Mouse (Mus musculus) limb, embryonic 12.5 days (tissue): ENCODE results near the gene Nudt14. TPM values are rescaled to one million over a fixed set of nuclear protein-coding genes. Genes with fewer than 3 reads are reported as not detected.

Experiments
- ATAC-seq: fragments of 200-750 bp; cut with Nextera tagmentation; 2 replicates; pipeline ENCODE4 v1.8.0; 2017; ENCODE audit warnings: low read depth, moderate TSS enrichment; ENCODE audit not compliant: insufficient number of reproducible peaks, insufficient read depth, low FRiP score, low TSS enrichment
- H3K27ac ChIP-seq: fragments of 300-500 bp; sonication (generic); 2 replicates; pipeline ENCODE4 v1.5.1; 2016; ENCODE audit warnings: mild to moderate bottlenecking, moderate library complexity
- H3K27me3 ChIP-seq: fragments of 300-500 bp; sonication (generic); 2 replicates; pipeline ENCODE4 v1.6.1; 2016; ENCODE audit warnings: mild to moderate bottlenecking, moderate library complexity
- H3K36me3 ChIP-seq: fragments of 300-500 bp; sonication (generic); 2 replicates; pipeline ENCODE4 v1.6.1; 2016; ENCODE audit warnings: mild to moderate bottlenecking, moderate library complexity
- H3K4me1 ChIP-seq: fragments of 300-500 bp; sonication (generic); replicated peaks from 2 replicates; pipeline ENCODE4 v1.6.1; 2016
- H3K4me2 ChIP-seq: fragments of 300-500 bp; sonication (generic); 2 replicates; pipeline ENCODE4 v1.6.1; 2016; ENCODE audit warnings: mild to moderate bottlenecking, moderate library complexity
- H3K4me3 ChIP-seq: fragments of 300-500 bp; sonication (generic); replicated peaks from 2 replicates; pipeline ENCODE4 v1.5.1; 2016; ENCODE audit warnings: mild to moderate bottlenecking
- H3K9ac ChIP-seq: fragments of 300-500 bp; sonication (generic); replicated peaks from 2 replicates; pipeline ENCODE4 v1.6.1; 2016; ENCODE audit warnings: mild to moderate bottlenecking, moderate library complexity
- H3K9me3 ChIP-seq: fragments of 300-500 bp; sonication (generic); 2 replicates; pipeline ENCODE4 v1.6.1; 2016; ENCODE audit warnings: mild to moderate bottlenecking, moderate library complexity
- WGBS: fragments of 180-500 bp; shearing (Covaris S2); methylation state at CpG from one replicate; pipeline ENCODE4 v1.1.7; 2016; 5-methylcytosine and 5-hydroxymethylcytosine counted together
- polyA plus RNA-seq: library from polyadenylated mRNA; unstranded; fragments of >200 nt; fragmentation: Nextera tagmentation; extraction: Ambion mirVana; gene quantifications from 2 replicates; pipeline ENCODE4 v1.2.1, GENCODE M21; 2016

Gene Nudt14
- polyA plus RNA-seq, 1 experiment from 2014 or later = 95.2 TPM

DNA sequence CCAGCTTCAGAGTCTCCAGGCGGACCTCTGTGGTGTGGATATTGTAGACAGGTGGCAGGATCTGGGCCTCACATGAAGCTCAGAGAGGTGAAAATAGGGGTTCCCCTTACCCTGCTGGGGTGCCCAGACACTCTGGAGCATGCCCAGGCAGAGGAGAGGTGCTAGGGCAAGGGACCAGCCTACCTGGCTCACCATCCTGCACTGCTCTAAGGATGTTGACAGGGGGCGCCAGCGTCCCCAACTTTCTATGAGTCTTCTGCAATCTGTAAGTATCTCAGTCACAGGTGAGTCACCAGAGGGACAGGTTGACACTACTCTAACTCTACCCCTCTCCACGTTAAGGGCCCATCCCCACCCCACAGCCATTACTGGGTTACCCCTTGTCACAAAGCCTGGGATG, 5.4 kb upstream of the Nudt14 start:
- Histone ChIP-seq H3K9ac (no peak overlapping the region), H3K36me3 (no peaks in the 10 kb centered on the region), H3K27ac (no peak overlapping the region), H3K4me3 (no peak overlapping the region), H3K9me3 (no peaks in the 10 kb centered on the region), H3K4me2 (no peak overlapping the region), H3K4me1 (peaks cover 15% of the 10 kb centered on the region), H3K27me3 (no peaks in the 10 kb centered on the region; the same call in 1 of the 2 replicates)
- 22% methylated on average over 4 of the region's 4 CpGs for WGBS
- no peak for ATAC-seq

DNA sequence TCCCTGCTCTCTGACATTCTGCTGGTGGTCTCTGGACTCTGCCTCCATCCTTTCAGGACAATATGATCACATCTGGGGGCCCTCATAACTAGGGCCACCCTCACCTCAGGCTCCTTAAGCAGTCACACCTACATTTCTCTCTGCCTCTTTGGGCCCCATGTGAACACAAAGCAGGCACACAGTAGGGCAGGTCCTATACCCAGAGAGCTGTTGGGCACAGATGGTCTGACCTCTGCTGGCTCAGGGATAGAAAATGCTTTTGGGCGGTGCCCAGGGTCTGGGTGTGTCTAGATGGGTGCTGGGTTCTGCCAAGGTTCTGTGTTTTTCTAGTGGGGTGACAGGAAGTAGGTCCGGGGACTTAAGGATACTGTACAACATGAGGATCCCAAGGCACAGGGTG, 1.7 kb upstream of the Nudt14 start:
- H3K9me3 ChIP-seq = no peaks in the 10 kb centered on the region
- H3K36me3 ChIP-seq = no peaks in the 10 kb centered on the region
- 88% methylated on average over 2 of the region's 2 CpGs for WGBS
- no peak overlapping the region for H3K27ac ChIP-seq
- ATAC-seq = no peak
- H3K4me3 ChIP-seq = no peak overlapping the region
- no peaks in the 10 kb centered on the region for H3K27me3 ChIP-seq
- peaks cover 18% of the 10 kb centered on the region for H3K4me1 ChIP-seq
- no peak overlapping the region for H3K4me2 ChIP-seq
- H3K9ac ChIP-seq = no peak overlapping the region

GRCm38 (mm10) chr12:112941156-112941775, 658 bp downstream of the Nudt14 start:
- WGBS = 43% methylated on average over 10 of the region's 10 CpGs
- no peaks in the 10 kb centered on the region for H3K36me3 ChIP-seq
- H3K4me2 ChIP-seq = peak overlapping the region; percentile 74
- H3K27ac ChIP-seq = no peak overlapping the region
- peaks cover 32% of the 10 kb centered on the region for H3K4me1 ChIP-seq
- ATAC-seq = no peak
- H3K27me3 ChIP-seq = no peaks in the 10 kb centered on the region
- no peaks in the 10 kb centered on the region for H3K9me3 ChIP-seq
- H3K9ac ChIP-seq = peak overlapping the region; percentile 80; the same call in 1 of the 2 replicates
- H3K4me3 ChIP-seq = peak overlapping the region; percentile 74

- 80% methylated on average over 9 of the region's 9 CpGs for WGBS
- Histone ChIP-seq H3K9ac (no peak overlapping the region), H3K9me3 (no peaks in the 10 kb centered on the region), H3K36me3 (no peaks in the 10 kb centered on the region), H3K4me2 (peak overlapping the region; percentile 74; the same call in 1 of the 2 replicates), H3K27me3 (no peaks in the 10 kb centered on the region), H3K4me1 (peaks cover 32% of the 10 kb centered on the region), H3K27ac (no peak overlapping the region), H3K4me3 (peak overlapping the region; percentile 74; the same call in 1 of the 2 replicates)
- no peak for ATAC-seq
Observed at GRCm38 (mm10) chr12:112940710-112941109, 1.2 kb downstream of the Nudt14 start.

DNA sequence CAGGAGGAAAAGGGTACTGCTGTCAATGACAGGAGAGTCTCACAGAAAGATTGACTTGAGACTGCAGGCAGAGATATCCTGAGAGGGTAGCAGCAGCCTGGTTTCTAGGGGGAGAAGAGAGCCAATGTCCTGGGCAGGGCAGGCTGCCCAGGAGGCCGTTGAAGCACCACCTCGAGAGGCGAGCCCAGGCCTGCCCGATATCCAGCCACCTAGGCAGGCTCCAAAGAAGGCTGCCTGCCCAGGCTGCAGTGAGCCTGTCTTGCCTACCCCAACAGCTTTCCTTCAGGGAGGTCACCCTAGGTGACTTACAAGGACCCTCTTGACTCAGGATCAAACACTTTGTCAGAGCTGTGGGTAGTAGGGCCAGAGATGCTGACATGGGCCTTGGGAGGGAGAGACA, 1.7 kb downstream of the Nudt14 start:
- Histone ChIP-seq H3K27ac (no peak overlapping the region), H3K27me3 (no peaks in the 10 kb centered on the region), H3K4me2 (no peak overlapping the region), H3K9me3 (no peaks in the 10 kb centered on the region), H3K9ac (no peak overlapping the region), H3K4me1 (peaks cover 32% of the 10 kb centered on the region), H3K36me3 (no peaks in the 10 kb centered on the region), H3K4me3 (no peak overlapping the region)
- 85% methylated on average over 4 of the region's 4 CpGs for WGBS
- no peak for ATAC-seq

GRCm38 (mm10) chr12:112938873-112939565, 2.9 kb downstream of the Nudt14 start:
- Histone ChIP-seq H3K27me3 (no peaks in the 10 kb centered on the region), H3K36me3 (no peaks in the 10 kb centered on the region), H3K4me3 (no peak overlapping the region), H3K4me1 (peaks cover 32% of the 10 kb centered on the region), H3K9ac (no peak overlapping the region), H3K4me2 (no peak overlapping the region), H3K27ac (no peak overlapping the region), H3K9me3 (no peaks in the 10 kb centered on the region)
- WGBS = 60% methylated on average over 10 of the region's 10 CpGs
- ATAC-seq = no peak

- Histone ChIP-seq H3K4me2 (0 out of 2 replicates have a peak overlapping the region, but pooled peaks have one; percentile 2), H3K27me3 (no peaks in the 10 kb centered on the region), H3K9ac (peak overlapping the region; percentile 31; the same call in 1 of the 2 replicates), H3K4me3 (no peak overlapping the region), H3K27ac (0 out of 2 replicates have a peak overlapping the region, but pooled peaks have one; percentile 29), H3K4me1 (peaks cover 32% of the 10 kb centered on the region), H3K9me3 (no peaks in the 10 kb centered on the region), H3K36me3 (no peaks in the 10 kb centered on the region)
- ATAC-seq = no peak
- 70% methylated on average over 10 of the region's 10 CpGs for WGBS
Observed at GRCm38 (mm10) chr12:112938366-112938765, 3.6 kb downstream of the Nudt14 start.

- no peaks in the 10 kb centered on the region for H3K36me3 ChIP-seq
- 27% methylated on average over 9 of the region's 9 CpGs for WGBS
- no peak; the same call in 1 of the 2 replicates for ATAC-seq
- no peaks in the 10 kb centered on the region for H3K27me3 ChIP-seq
- no peaks in the 10 kb centered on the region for H3K9me3 ChIP-seq
- H3K27ac ChIP-seq = no peak overlapping the region
- H3K4me1 ChIP-seq = peaks cover 34% of the 10 kb centered on the region
- H3K4me2 ChIP-seq = 0 out of 2 replicates have a peak overlapping the region, but pooled peaks have one; percentile 2
- H3K9ac ChIP-seq = peak overlapping the region; percentile 31; the same call in 1 of the 2 replicates
- no peak overlapping the region for H3K4me3 ChIP-seq
Observed at GRCm38 (mm10) chr12:112937906-112938305, 4.0 kb downstream of the Nudt14 start.

DNA sequence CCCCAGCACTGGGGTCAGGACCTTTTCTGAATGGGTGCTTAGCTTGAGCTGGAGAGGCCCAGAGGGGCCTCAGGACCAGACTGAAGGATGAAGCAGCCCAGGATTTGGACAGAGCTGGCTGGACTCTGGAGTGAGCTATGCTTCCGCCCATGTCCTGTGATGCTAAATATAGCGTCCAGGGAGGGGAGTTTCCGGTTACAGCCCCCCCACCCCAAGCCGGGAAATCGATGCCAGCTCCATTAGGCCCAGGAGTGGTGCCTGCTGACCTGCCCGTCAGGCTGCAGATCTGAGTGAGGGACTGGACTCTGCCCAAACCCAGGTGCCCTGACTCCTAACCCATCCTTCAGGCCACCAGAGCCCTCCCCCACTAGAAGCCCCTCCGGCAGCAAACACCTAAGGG, 9.3 kb downstream of the Nudt14 start:
- Histone ChIP-seq H3K4me3 (no peak overlapping the region), H3K4me2 (no peak overlapping the region), H3K36me3 (no peaks in the 10 kb centered on the region), H3K4me1 (peaks cover 35% of the 10 kb centered on the region), H3K9ac (no peak overlapping the region), H3K9me3 (no peaks in the 10 kb centered on the region), H3K27me3 (peaks cover 48% of the 10 kb centered on the region), H3K27ac (no peak overlapping the region)
- 37% methylated on average over 7 of the region's 7 CpGs for WGBS
- no peak for ATAC-seq

GRCm38 (mm10) chr12:112929562-112930352, 12.2 kb downstream of the Nudt14 start, which contains the start of gene Jag2:
TSS of gene Jag2 (minus strand) at chr12:112929776.
- no peaks in the 10 kb centered on the region for H3K9me3 ChIP-seq
- ATAC-seq = 0 out of 2 replicates have a peak, but pooled peaks have one; percentile 28
- peak within 1 kb of the TSS; percentile 58 for H3K4me3 ChIP-seq
- 0 out of 2 replicates have a peak within 1 kb of the TSS, but pooled peaks have one; percentile 12 for H3K27ac ChIP-seq
- no peaks in the 10 kb centered on the region for H3K36me3 ChIP-seq
- peaks cover 41% of the 10 kb centered on the region for H3K4me1 ChIP-seq
- WGBS = under 1% methylated on average over 77 of the region's 85 CpGs
- H3K9ac ChIP-seq = peak within 1 kb of the TSS; percentile 47
- H3K27me3 ChIP-seq = peaks cover 73% of the 10 kb centered on the region
- H3K4me2 ChIP-seq = peak within 1 kb of the TSS; percentile 92
